ENCODE assay signal across 22 mouse cellular contexts in the genomic region with DNA sequence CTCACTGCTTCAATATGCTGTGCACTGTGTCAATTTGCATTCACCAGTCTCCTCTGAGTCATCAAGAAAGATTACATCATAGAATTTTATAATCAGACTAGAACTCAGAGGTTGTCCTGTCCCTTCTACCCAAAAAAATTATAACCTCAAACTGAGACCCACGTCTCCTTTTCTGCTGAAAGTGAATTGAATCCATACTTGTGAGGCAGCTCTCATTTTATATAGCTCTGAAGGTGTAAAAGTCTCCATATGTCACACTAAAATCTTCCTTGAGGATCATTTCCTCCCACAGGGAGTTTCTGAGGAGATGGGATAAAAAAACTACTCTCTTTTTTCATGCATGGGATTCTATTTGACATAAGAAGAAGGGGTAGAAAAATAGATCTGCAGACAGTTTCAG.
DNase-seq lines count a peak whose midpoint lies in the region; TF ChIP-seq lines count a peak whose summit lies in the region.
"Had no signal": no experiment of that assay in that cellular context is flagged by ENCODE, and none has a peak within 500 bp of the region (broad histone marks: within the 10 kb centered on the region; RNA-seq: fewer than 3 reads in every experiment).

No protein-coding gene starts in this region.

- H3K4me3 ChIP-seq in left cerebral cortex, adult 2 months = no peak overlapping the region
- H3K4me3 ChIP-seq: embryonic facial prominence, embryonic 10.5 days; forebrain, embryonic 13.5 days; heart, embryonic 10.5 days; hindbrain, embryonic 12.5 days had no signal

- DNase-seq in frontal cortex, adult 2 months (ENCODE audit: extremely low spot score in 1 of 2, low spot score in 1 of 2) = peak; percentile 52 to 64
- DNase-seq in frontal cortex, postnatal 10 days (ENCODE audit: low spot score in 2 of 2) = no peak
- no peak for DNase-seq in left cerebral cortex, adult 2 months (ENCODE audit: extremely low spot score in 1 of 2, low spot score in 2 of 2)
- no peak for DNase-seq in left cerebral cortex, postnatal 36 days (ENCODE audit: low spot score in 2 of 2)
- DNase-seq in Muller cell, postnatal 12 days (ENCODE audit: inconsistent ontology term) = peak; percentile 5
- DNase-seq in left cerebral cortex, postnatal 14 days (ENCODE audit: low spot score in 2 of 2) = peak; percentile 9 to 33
- DNase-seq in gastrocnemius, adult 8-10 months (ENCODE audit: low spot score in 2 of 2) = no peak
- DNase-seq in c-Kit-positive CD71-positive TER-119-positive erythroid progenitor cells, embryonic 14.5 days (ENCODE audit: low spot score) = no peak
- DNase-seq: adrenal gland, adult 2 months; adrenal gland, postnatal 36 days; cerebellum, adult 18-20 months; cerebellum, adult 9-11 months; cerebellum, postnatal 36 days; forebrain, postnatal 0 days; gastrocnemius, postnatal 10 days; heart, adult 18-20 months; heart, postnatal 10 days; heart, postnatal 4 days had no signal

- H3K27ac ChIP-seq in left cerebral cortex, adult 2 months = peak overlapping the region; percentile 86
- H3K27ac ChIP-seq: embryonic facial prominence, embryonic 10.5 days; forebrain, embryonic 13.5 days; heart, embryonic 10.5 days; hindbrain, embryonic 12.5 days had no signal

- no peak for TF ChIP-seq CTCF in left cerebral cortex, adult 2 months (IDR thresholded peaks at IDR 0.05)

- intact Hi-C loops in left cerebral cortex, adult 2 months (cut with DNase I) = loop anchor here (2.0 to 5.0 kb wide), 4 partner anchors 51 to 425 kb away; a partner anchor contains a TSS
- intact Hi-C loops in left cerebral cortex, postnatal 36 days (cut with DNase I) = loop anchor here (10.0 kb wide), 1 partner anchor 97 kb away; no protein-coding TSS in a partner anchor
- intact Hi-C loops in left cerebral cortex, postnatal 14 days (cut with DNase I) = no loop called here

Comparison
In these comparisons a context has a peak if more than half of its experiments do, and no peak if none do; other contexts are left out.
1. DNase-seq: peak in frontal cortex, adult 2 months (2 of 2), Muller cell, postnatal 12 days (single experiment) and left cerebral cortex, postnatal 14 days (2 of 2); none in frontal cortex, postnatal 10 days (0 of 2), left cerebral cortex, adult 2 months (0 of 2), left cerebral cortex, postnatal 36 days (0 of 2), gastrocnemius, adult 8-10 months (0 of 2) and c-Kit-positive CD71-positive TER-119-positive erythroid progenitor cells, embryonic 14.5 days (single experiment).